Mouse (Mus musculus) heart, postnatal 25 days (tissue): ENCODE measurements around the gene Slk. TPM values are rescaled to one million over a fixed set of nuclear protein-coding genes. Genes with fewer than 3 reads are reported as not detected.

Experiments used
- DNase-seq: peaks from one replicate; pipeline ENCODE4 v3.0.0; 2022; ENCODE audit warnings: low spot score
- intact Hi-C: fragments of 180-260 bp; cut with DNase I; formaldehyde crosslinking; loops from one replicate; pipeline ENCODE4 v1.15.1; 2025
- total RNA-seq, 2 experiments: library from RNA; stranded (reverse); gene quantifications; 2 replicates each; pipeline ENCODE4 v1.2.3; 2021

Slk gene
- total RNA-seq, 2 experiments from 2014 or later = 84.7 to 94.1 TPM

- DNase-seq = no peak
- intact Hi-C loops = no loop called here
Observed at GRCm38 (mm10) chr19:47646508-47647120, 67.1 kb downstream of the Slk start.

DNA sequence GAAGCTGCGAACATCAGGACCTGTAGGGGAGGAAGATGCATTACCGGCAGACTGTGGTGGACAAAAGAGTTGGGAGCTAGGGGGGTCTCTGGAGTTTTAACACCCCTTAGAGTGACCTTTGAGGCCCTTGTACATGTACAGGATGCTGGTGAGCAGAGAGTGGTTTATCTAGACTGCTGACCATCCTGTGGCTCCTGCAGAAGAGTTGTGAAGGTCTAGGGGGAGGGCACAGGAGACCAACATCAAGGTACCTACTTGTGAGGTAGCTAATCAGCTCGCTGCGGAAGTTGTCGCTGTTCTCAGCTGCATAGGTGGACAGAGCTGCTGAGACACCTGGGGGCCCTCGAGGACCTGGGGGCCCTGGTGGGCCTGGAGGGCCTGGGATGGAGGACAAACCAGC lies 69.6 kb downstream of the Slk start:
- intact Hi-C loops = no loop called here
- DNase-seq = no peak

- intact Hi-C loops = no loop called here
- no peak for DNase-seq
Observed at GRCm38 (mm10) chr19:47650366-47651159, 71.1 kb downstream of the Slk start.

GRCm38 (mm10) chr19:47651160-47651480 lies 71.6 kb downstream of the Slk start:
- intact Hi-C loops = no loop called here
- DNase-seq = no peak

DNA sequence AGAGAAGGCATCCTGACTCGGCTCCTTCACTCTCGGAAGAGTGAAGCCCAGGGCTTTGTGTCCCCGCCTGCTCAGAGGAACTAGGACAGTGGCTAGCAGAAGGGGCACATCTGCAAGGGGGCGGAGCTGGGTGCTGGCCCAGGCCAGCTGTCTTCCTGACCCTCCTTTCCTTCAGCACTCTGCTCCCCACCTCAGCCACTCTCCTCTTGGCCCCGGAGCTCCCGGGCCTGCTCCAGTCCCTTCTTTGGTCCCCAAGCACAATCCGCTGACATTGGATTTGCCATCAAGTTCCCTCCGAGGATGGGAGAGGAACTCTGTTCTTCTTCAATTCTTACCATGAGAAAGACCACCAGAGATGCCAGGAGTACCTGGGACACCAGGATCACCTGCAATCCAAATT lies 72.8 kb downstream of the Slk start:
- DNase-seq = no peak
- intact Hi-C loops = no loop called here

GRCm38 (mm10) chr19:47653173-47653572 lies 73.7 kb downstream of the Slk start:
- intact Hi-C loops = no loop called here
- no peak for DNase-seq

- intact Hi-C loops = loop anchor here (5.0 kb wide), 2 partner anchors 72 to 142 kb away; no protein-coding TSS in a partner anchor
- DNase-seq = no peak
Observed at GRCm38 (mm10) chr19:47654896-47655295, 75.4 kb downstream of the Slk start.

GRCm38 (mm10) chr19:47658914-47659535 lies 79.5 kb downstream of the Slk start:
- no peak for DNase-seq
- intact Hi-C loops = loop anchor here (1.0 to 5.0 kb wide), 4 partner anchors 68 to 274 kb away; no protein-coding TSS in a partner anchor

GRCm38 (mm10) chr19:47659765-47660408 lies 80.4 kb downstream of the Slk start:
- no peak for DNase-seq
- intact Hi-C loops = loop anchor here (1.0 to 5.0 kb wide), 4 partner anchors 67 to 273 kb away; no protein-coding TSS in a partner anchor

DNA sequence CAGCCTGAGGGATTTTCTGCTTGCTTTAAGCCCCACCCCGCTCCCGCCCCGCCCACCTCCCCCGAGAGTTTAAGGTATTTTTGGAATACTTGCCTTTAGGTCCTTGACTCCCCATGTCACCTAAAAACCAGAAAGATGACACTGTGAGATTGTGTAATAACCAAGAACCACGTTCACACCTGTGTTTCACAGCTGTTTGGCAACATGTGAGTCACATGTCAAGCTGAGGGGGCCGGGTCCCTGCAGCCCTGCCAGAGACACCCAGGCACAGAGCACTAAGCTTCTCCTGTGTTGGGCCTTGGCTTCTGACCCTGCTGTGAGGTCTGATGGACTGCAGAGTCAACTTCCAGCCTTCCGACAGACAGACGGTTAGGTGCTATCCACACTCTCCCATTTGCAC lies 88.1 kb downstream of the Slk start:
- DNase-seq = no peak
- intact Hi-C loops = no loop called here

GRCm38 (mm10) chr19:47668399-47668798 lies 88.9 kb downstream of the Slk start:
- intact Hi-C loops = no loop called here
- DNase-seq = no peak

DNA sequence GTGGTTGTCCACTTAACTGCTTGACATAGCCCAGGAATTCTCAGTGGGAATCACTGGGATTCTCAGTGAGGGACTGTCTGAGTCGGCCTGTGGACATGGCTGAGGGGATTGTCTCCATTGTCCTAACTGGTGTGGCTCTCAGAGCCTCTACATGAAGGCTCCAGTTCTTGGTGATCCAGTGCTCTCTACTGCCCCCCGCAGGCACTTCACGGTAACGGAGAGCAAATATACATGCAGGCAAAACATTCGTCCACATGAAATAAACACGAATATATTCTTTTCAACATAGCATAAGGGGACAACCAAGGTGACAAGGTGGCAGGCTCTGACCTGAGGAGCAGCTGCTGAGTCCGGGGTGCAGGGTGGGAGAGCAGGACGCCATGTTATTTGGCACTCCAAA lies 94.9 kb downstream of the Slk start:
- DNase-seq = no peak
- intact Hi-C loops = loop anchor here (2.0 kb wide), 1 partner anchor 168 kb away; no protein-coding TSS in a partner anchor

DNA sequence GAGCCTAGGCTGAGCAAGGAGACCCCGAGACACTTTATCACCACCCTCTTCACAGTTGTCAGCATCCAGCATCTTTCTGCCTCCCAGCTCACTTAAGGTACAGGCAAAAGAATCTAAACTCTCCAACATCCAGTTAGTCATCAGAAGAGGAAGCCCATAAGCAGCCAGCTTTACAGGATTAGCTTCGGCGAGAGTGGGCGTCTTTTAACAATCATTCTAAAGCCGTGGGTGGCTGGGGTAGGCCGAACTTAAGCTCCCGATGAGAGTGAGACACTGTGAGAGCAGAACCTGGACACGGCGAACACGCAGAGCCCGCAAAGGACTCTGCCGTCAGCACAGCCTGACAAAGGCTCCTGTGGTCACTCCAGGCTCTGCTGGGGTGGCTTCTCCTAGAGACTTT lies 99.2 kb downstream of the Slk start:
- intact Hi-C loops = no loop called here

GRCm38 (mm10) chr19:47689592-47689991 lies 110.1 kb downstream of the Slk start:
- DNase-seq = no peak
- intact Hi-C loops = no loop called here

More for the DNA sequence above, 99.2 kb downstream of the Slk start:
- no peak for DNase-seq

DNA sequence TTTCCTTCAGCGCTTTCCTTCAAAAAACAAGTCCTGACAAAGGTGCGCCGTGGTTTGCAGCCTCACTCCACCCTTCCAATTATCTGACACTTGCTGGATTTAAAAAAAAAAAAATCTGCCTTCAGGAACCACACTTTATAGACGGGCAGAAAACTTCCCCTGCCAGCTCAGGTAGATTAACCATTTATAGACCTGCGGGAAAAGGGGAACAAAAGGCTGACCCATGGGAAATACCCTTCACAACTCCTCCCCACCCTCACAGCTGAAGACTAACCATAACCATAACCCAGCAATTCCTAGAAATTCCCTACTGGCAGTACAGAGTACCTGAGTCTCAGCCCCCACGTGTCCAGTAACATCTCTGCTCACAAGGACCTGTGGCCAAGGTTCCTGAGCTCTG lies 112.5 kb downstream of the Slk start, which contains the start of gene Col17a1:
Gene Col17a1, minus strand, starts transcription at position 101 of the 400 bp plus-strand sequence.
- intact Hi-C loops = no loop called here
- DNase-seq = no peak

Other genes starting within 250 kb of the Slk start
- 10 to 100 TPM; 63.5 to 63.6 TPM for gene Sh3pxd2a, start 115.3 kb upstream of the Slk start, total RNA-seq
- 10 to 100 TPM; 17.8 to 18.9 TPM for gene Stn1, start 42.2 kb upstream of the Slk start, total RNA-seq
- gene Col17a1, start 112.4 kb downstream of the Slk start, total RNA-seq = not detected
- 10 to 100 TPM; 63.2 to 70.0 TPM for gene Sfr1, start 152.0 kb downstream of the Slk start, total RNA-seq